Mouse (Mus musculus) liver, postnatal 0 days (tissue): Measurements from ENCODE around the gene Ryr3. TPM values are rescaled to one million over a fixed set of nuclear protein-coding genes. Genes with fewer than 3 reads are reported as not detected.

ENCODE experiments used
- ATAC-seq: fragments of 200-750 bp; cut with Nextera tagmentation; 2 replicates; pipeline ENCODE4 v1.8.0; 2017; ENCODE audit warnings: mild to moderate bottlenecking, moderate library complexity
- DNase-seq: peaks from one replicate; pipeline ENCODE4 v3.0.0-alpha.2; 2016
- H3K27ac ChIP-seq: fragments of 300-500 bp; sonication (generic); 2 replicates; pipeline ENCODE4 v1.5.1; 2014; ENCODE audit warnings: antibody characterized with exemption, moderate library complexity, mild to moderate bottlenecking, low read depth
- H3K27me3 ChIP-seq: fragments of 300-500 bp; sonication (generic); 2 replicates; pipeline ENCODE4 v1.6.1; 2014; ENCODE audit warnings: low read length, control low read depth, mixed read lengths; ENCODE audit not compliant: insufficient read depth
- H3K36me3 ChIP-seq: fragments of 300-500 bp; sonication (generic); replicated peaks from 2 replicates; pipeline ENCODE4 v1.6.1; 2014; ENCODE audit warnings: mild to moderate bottlenecking, control low read depth, low read length, moderate library complexity, mixed read lengths; ENCODE audit not compliant: insufficient read depth
- H3K4me1 ChIP-seq: fragments of 300-500 bp; sonication (generic); 2 replicates; pipeline ENCODE4 v1.6.1; 2014; ENCODE audit warnings: antibody characterized with exemption, mild to moderate bottlenecking, control low read depth; ENCODE audit not compliant: insufficient read depth
- H3K4me2 ChIP-seq: fragments of 300-500 bp; sonication (generic); 2 replicates; pipeline ENCODE4 v1.6.1; 2014; ENCODE audit warnings: low read depth, mild to moderate bottlenecking, low read length, moderate library complexity, mixed read lengths
- H3K4me3 ChIP-seq: fragments of 300-500 bp; sonication (generic); 2 replicates; pipeline ENCODE4 v1.5.1; 2014; ENCODE audit warnings: low read depth, low read length
- H3K9ac ChIP-seq: fragments of 300-500 bp; sonication (generic); replicated peaks from 2 replicates; pipeline ENCODE4 v1.6.1; 2014; ENCODE audit warnings: mild to moderate bottlenecking, moderate library complexity
- H3K9me3 ChIP-seq: fragments of 300-500 bp; sonication (generic); 2 replicates; pipeline ENCODE4 v1.6.1; 2016; ENCODE audit warnings: mild to moderate bottlenecking, control low read depth, low read length, mixed read lengths
- CTCF ChIP-seq: sonication (generic); IDR thresholded peaks from 2 replicates; pipeline ENCODE4 v1.5.1; 2016; ENCODE audit warnings: antibody characterized with exemption, low read depth
- EP300 ChIP-seq: IDR thresholded peaks from 2 replicates; pipeline ENCODE4 v1.6.1; 2016; ENCODE audit warnings: antibody characterized with exemption, low read depth, mild to moderate bottlenecking
- WGBS: fragments of 180-500 bp; shearing (Covaris S2); extraction: QIAGEN DNeasy Blood & Tissue Kit; methylation state at CpG from one replicate; pipeline ENCODE4 v1.1.7; 2014; ENCODE audit not compliant: insufficient replicate concordance; 5-methylcytosine and 5-hydroxymethylcytosine counted together
- polyA plus RNA-seq: library from polyadenylated mRNA; unstranded; fragments of >200 nt; fragmentation: Nextera tagmentation; extraction: Ambion mirVana; gene quantifications from 2 replicates; pipeline ENCODE4 v1.2.1, GENCODE M21; 2015

Gene Ryr3
- polyA plus RNA-seq, 1 experiment from 2014 or later: not detected

GRCm38 (mm10) chr2:112866043-112866551, 350.8 kb downstream of the Ryr3 start:
- no peaks in the 10 kb centered on the region for H3K9me3 ChIP-seq
- no peak for TF ChIP-seq CTCF
- TF ChIP-seq EP300: no peak
- H3K36me3 ChIP-seq: no peaks in the 10 kb centered on the region
- no peak overlapping the region for H3K27ac ChIP-seq
- 73% methylated on average over 2 of the region's 2 CpGs for WGBS
- no peak overlapping the region for H3K4me2 ChIP-seq
- no peak for DNase-seq
- no peak for ATAC-seq
- H3K27me3 ChIP-seq: no peaks in the 10 kb centered on the region
- H3K4me3 ChIP-seq: no peak overlapping the region
- no peaks in the 10 kb centered on the region for H3K4me1 ChIP-seq
- H3K9ac ChIP-seq: no peak overlapping the region

DNA sequence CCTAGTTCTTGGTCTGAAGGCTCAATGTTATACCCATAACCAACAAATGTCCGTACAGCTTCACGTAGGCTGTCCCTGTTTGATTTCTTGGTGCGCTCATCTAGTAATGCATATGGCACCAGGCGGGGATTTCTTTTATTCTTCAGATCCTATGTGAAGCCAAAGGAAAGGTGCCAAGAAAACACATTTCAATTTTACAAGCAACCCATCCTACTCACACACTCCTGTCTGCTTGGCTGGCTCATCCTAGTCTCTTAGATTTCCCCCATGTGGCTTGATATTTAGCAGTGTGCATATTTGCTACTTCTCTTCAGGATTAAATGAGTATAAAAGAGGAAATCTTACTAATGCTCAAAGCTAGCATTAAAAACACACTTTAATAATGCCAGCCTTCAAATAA, 355.1 kb downstream of the Ryr3 start:
- DNase-seq (no peak), ATAC-seq (no peak)
- WGBS: 86% methylated on average over 4 of the region's 4 CpGs
- no peaks in the 10 kb centered on the region for H3K27me3 ChIP-seq
- H3K36me3 ChIP-seq: no peaks in the 10 kb centered on the region
- no peak overlapping the region for H3K4me3 ChIP-seq
- no peaks in the 10 kb centered on the region for H3K9me3 ChIP-seq
- H3K9ac ChIP-seq: no peak overlapping the region
- no peak for TF ChIP-seq EP300
- no peak for TF ChIP-seq CTCF
- H3K4me1 ChIP-seq: no peaks in the 10 kb centered on the region
- no peak overlapping the region for H3K27ac ChIP-seq
- no peak overlapping the region for H3K4me2 ChIP-seq

GRCm38 (mm10) chr2:112845583-112846512, 371.0 kb downstream of the Ryr3 start:
- DNase-seq (no peak), ATAC-seq (no peak)
- WGBS: 56% methylated on average over 4 of the region's 4 CpGs
- Histone ChIP-seq H3K4me2 (no peak overlapping the region), H3K9me3 (0 out of 2 replicates have a peak, but pooled peaks cover 2% of the 10 kb centered on the region), H3K4me3 (no peak overlapping the region), H3K9ac (no peak overlapping the region), H3K4me1 (no peaks in the 10 kb centered on the region), H3K27ac (no peak overlapping the region), H3K36me3 (no peaks in the 10 kb centered on the region), H3K27me3 (no peaks in the 10 kb centered on the region)
- TF ChIP-seq CTCF: no peak
- TF ChIP-seq EP300: no peak

GRCm38 (mm10) chr2:112842877-112843276, 374.0 kb downstream of the Ryr3 start:
- TF ChIP-seq EP300: no peak
- TF ChIP-seq CTCF: no peak
- 24% methylated on average over 3 of the region's 3 CpGs for whole genome bisulfite sequencing
- no peak overlapping the region for H3K4me2 ChIP-seq
- no peak overlapping the region for H3K27ac ChIP-seq
- ATAC-seq (no peak), DNase-seq (no peak)
- no peaks in the 10 kb centered on the region for H3K36me3 ChIP-seq
- no peaks in the 10 kb centered on the region for H3K4me1 ChIP-seq
- no peaks in the 10 kb centered on the region for H3K9me3 ChIP-seq
- H3K4me3 ChIP-seq: no peak overlapping the region
- H3K9ac ChIP-seq: no peak overlapping the region
- no peaks in the 10 kb centered on the region for H3K27me3 ChIP-seq

DNA sequence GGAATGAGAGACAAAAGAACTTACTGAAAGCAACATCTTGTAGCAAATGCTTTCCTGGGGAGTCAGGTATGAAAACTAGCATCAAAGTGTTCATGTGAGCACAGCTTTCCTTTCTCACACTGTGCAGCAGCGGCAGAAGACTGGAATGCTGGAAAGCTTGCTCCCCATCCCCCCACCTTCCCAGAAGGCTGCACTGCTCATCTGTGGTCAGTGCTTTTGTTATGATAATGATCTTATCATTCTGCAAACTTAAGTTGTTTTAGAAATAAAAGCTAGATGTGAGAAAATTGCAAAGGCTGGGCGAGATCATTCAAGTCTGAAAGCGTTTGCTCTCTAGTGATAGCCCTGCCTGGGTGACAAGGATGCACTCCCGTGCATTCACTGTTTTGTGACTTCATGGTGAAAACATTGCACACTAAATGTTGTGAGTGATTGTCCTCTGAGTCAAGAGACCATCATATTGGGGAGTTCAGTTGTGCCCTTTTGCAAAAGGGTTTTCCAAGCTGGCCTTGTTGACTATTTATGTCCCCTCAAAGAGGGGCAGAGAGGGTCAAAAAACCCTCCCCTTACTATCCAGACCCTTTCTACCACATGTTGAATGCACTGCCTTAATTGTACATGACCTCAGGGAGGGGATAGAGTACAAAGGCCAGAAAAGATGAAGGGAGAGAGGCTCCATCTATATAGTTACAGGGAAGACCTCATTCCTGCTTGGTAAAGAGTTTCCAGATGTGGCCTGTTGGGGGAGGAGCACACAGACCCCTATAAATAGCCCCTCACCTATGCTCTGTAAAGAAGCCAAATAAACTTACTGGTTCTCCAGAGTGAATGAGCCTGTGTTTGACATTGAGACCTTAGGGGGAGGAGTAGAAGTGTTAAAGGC, 385.2 kb downstream of the Ryr3 start:
- no peak overlapping the region for H3K9ac ChIP-seq
- 27% methylated on average over 4 of the region's 4 CpGs for WGBS
- ATAC-seq: no peak

DNA sequence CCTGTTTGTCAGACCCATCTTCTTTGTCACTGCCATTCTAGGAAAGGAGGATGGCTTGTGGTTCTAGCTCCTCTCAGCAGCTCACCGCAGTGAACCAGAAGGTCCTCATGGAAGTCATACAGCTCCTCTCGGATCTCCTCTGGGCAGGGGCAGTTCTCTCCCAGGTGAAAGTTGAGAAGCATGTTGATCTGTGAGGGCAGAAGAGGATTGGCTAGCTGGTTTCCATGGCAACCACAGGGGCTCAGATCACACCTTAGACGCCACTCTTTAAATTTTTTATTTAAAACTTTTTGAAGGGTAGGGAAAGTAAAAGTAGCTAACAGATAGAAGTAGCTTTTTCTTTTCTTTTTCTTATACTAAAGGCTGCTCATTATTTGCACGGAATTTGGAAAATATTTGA, 390.3 kb downstream of the Ryr3 start:
- Histone ChIP-seq H3K4me3 (no peak overlapping the region), H3K27me3 (no peaks in the 10 kb centered on the region), H3K9me3 (no peaks in the 10 kb centered on the region), H3K4me2 (no peak overlapping the region), H3K4me1 (no peaks in the 10 kb centered on the region), H3K27ac (no peak overlapping the region), H3K36me3 (no peaks in the 10 kb centered on the region), H3K9ac (no peak overlapping the region)
- no peak for TF ChIP-seq CTCF
- TF ChIP-seq EP300: no peak
- WGBS: 27% methylated on average over 4 of the region's 4 CpGs
- no peak for DNase-seq
- ATAC-seq: no peak

More for the DNA sequence above, 385.2 kb downstream of the Ryr3 start:
- no peaks in the 10 kb centered on the region for H3K9me3 ChIP-seq
- no peaks in the 10 kb centered on the region for H3K27me3 ChIP-seq
- H3K4me2 ChIP-seq: no peak overlapping the region
- no peaks in the 10 kb centered on the region for H3K36me3 ChIP-seq
- H3K4me3 ChIP-seq: no peak overlapping the region
- H3K27ac ChIP-seq: no peak overlapping the region
- TF ChIP-seq CTCF (no peak), EP300 (no peak)
- DNase-seq: no peak
- H3K4me1 ChIP-seq: no peaks in the 10 kb centered on the region
